Mouse (Mus musculus): ENCODE data around the gene Cfc1. TPM values are rescaled to one million over a fixed set of nuclear protein-coding genes. Genes with fewer than 3 reads are reported as not detected.
"Not testable (repeated sequence)": the region's sequence is repeated elsewhere in the genome, so short reads cannot be mapped to it uniquely, and the experiment has no call there.

Cfc1 gene
- polyA plus RNA-seq, 2 experiments, result not detected

GRCm38 (mm10) chr1:34522205-34522849 lies 13.1 kb upstream of the Cfc1 start:
- 29% methylated on average over 6 of the region's 6 CpGs for WGBS (ENCODE audit: insufficient replicate concordance)
- no peak for TF ChIP-seq EP300 (IDR thresholded peaks at IDR 0.05; ENCODE audit: low read depth)
- no peak for TF ChIP-seq CTCF (IDR thresholded peaks at IDR 0.05; ENCODE audit: low read depth)
- no peak for DNase-seq (ENCODE audit: low read depth in 3 of 3, low spot score in 3 of 3)

DNA sequence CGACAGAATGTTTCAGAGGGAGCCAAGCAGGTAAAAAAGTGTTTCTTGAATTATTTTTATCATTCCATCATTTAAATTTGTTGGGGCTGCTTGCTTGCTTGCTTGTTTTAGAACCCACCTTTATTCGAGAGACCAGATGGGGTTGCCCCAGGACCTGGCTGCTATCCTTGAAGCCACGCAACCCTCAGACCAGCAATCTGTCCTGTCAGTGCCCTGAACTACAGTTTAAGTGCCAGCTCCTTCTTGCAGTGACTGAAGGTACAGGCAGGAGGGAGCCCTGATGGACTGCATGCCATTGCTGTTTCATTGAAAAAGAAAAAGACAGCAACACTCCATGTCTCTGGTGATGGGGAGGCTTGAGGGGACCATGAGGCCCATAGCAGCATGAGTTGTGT lies 12.6 kb upstream of the Cfc1 start:
- no peaks in the 10 kb centered on the region for H3K9me3 ChIP-seq (ENCODE audit: control insufficient read depth, low read length)
- no peak overlapping the region for H3K9ac ChIP-seq (replicated peaks)
- H3K27me3 ChIP-seq (ENCODE audit: control insufficient read depth, insufficient read depth, low read length), result no peaks in the 10 kb centered on the region
- no peak for ATAC-seq (ENCODE audit: insufficient read depth)
- H3K4me3 ChIP-seq (ENCODE audit: insufficient read depth in 1 of 2, low read depth in 2 of 2, low read length in 2 of 2), result no peak overlapping the region
- no peak for DNase-seq (ENCODE audit: low read depth in 3 of 3, low spot score in 3 of 3)
- no peak overlapping the region for H3K4me2 ChIP-seq (ENCODE audit: low read depth)
- no peak overlapping the region for H3K27ac ChIP-seq
- H3K4me1 ChIP-seq (replicated peaks; ENCODE audit: control insufficient read depth in 2 of 2, insufficient read depth in 2 of 2, low read length in 1 of 2), result no peaks in the 10 kb centered on the region
- 38% methylated on average over 3 of the region's 3 CpGs for WGBS (ENCODE audit: insufficient replicate concordance)
- TF ChIP-seq EP300 (IDR thresholded peaks at IDR 0.05; ENCODE audit: low read depth), result no peak
- no peak for TF ChIP-seq CTCF (IDR thresholded peaks at IDR 0.05; ENCODE audit: low read depth)
- no peaks in the 10 kb centered on the region for H3K36me3 ChIP-seq (replicated peaks; ENCODE audit: control insufficient read depth, insufficient read depth, low read depth)

More at GRCm38 (mm10) chr1:34522205-34522849, 13.1 kb upstream of the Cfc1 start:
- Histone ChIP-seq H3K4me3 (ENCODE audit: insufficient read depth in 1 of 2, low read depth in 2 of 2, low read length in 2 of 2) (no peak overlapping the region), H3K9ac (replicated peaks) (no peak overlapping the region), H3K4me2 (ENCODE audit: low read depth) (no peak overlapping the region), H3K36me3 (replicated peaks; ENCODE audit: control insufficient read depth, insufficient read depth, low read depth) (no peaks in the 10 kb centered on the region), H3K27ac (no peak overlapping the region), H3K27me3 (ENCODE audit: control insufficient read depth, insufficient read depth, low read length) (no peaks in the 10 kb centered on the region), H3K4me1 (replicated peaks; ENCODE audit: control insufficient read depth in 2 of 2, insufficient read depth in 2 of 2, low read length in 1 of 2) (no peaks in the 10 kb centered on the region), H3K9me3 (ENCODE audit: control insufficient read depth, low read length) (no peaks in the 10 kb centered on the region)
- no peak for ATAC-seq (ENCODE audit: insufficient read depth)

GRCm38 (mm10) chr1:34523647-34524046 lies 11.8 kb upstream of the Cfc1 start:
- Histone ChIP-seq H3K9me3 (ENCODE audit: control insufficient read depth, low read length) (no peaks in the 10 kb centered on the region), H3K4me3 (ENCODE audit: insufficient read depth in 1 of 2, low read depth in 2 of 2, low read length in 2 of 2) (no peak overlapping the region), H3K36me3 (replicated peaks; ENCODE audit: control insufficient read depth, insufficient read depth, low read depth) (no peaks in the 10 kb centered on the region), H3K4me1 (replicated peaks; ENCODE audit: control insufficient read depth in 2 of 2, insufficient read depth in 2 of 2, low read length in 1 of 2) (no peaks in the 10 kb centered on the region), H3K27me3 (ENCODE audit: control insufficient read depth, insufficient read depth, low read length) (no peaks in the 10 kb centered on the region), H3K4me2 (ENCODE audit: low read depth) (no peak overlapping the region), H3K27ac (no peak overlapping the region), H3K9ac (replicated peaks) (no peak overlapping the region)
- 62% methylated on average over 3 of the region's 3 CpGs for WGBS (ENCODE audit: insufficient replicate concordance)
- DNase-seq (ENCODE audit: low read depth in 3 of 3, low spot score in 3 of 3), result no peak
- TF ChIP-seq EP300 (IDR thresholded peaks at IDR 0.05; ENCODE audit: low read depth) (no peak), CTCF (IDR thresholded peaks at IDR 0.05; ENCODE audit: low read depth) (no peak)
- ATAC-seq (ENCODE audit: insufficient read depth), result no peak

GRCm38 (mm10) chr1:34534574-34534973 lies 874 bp upstream of the Cfc1 start:
- 7% methylated on average over 3 of the region's 3 CpGs for WGBS (ENCODE audit: insufficient replicate concordance)
- H3K36me3 ChIP-seq (replicated peaks; ENCODE audit: control insufficient read depth, insufficient read depth, low read depth); H3K9me3 ChIP-seq (ENCODE audit: control insufficient read depth, low read length); H3K9ac ChIP-seq (replicated peaks); H3K4me1 ChIP-seq (replicated peaks; ENCODE audit: control insufficient read depth in 2 of 2, insufficient read depth in 2 of 2, low read length in 1 of 2); H3K27ac ChIP-seq; DNase-seq (ENCODE audit: low read depth in 3 of 3, low spot score in 3 of 3); H3K4me3 ChIP-seq (ENCODE audit: insufficient read depth in 1 of 2, low read depth in 2 of 2, low read length in 2 of 2); H3K4me2 ChIP-seq (ENCODE audit: low read depth); ATAC-seq (ENCODE audit: insufficient read depth): not testable (repeated sequence)
- peaks cover 21% of the 10 kb centered on the region for H3K27me3 ChIP-seq (ENCODE audit: control insufficient read depth, insufficient read depth, low read length)

DNA sequence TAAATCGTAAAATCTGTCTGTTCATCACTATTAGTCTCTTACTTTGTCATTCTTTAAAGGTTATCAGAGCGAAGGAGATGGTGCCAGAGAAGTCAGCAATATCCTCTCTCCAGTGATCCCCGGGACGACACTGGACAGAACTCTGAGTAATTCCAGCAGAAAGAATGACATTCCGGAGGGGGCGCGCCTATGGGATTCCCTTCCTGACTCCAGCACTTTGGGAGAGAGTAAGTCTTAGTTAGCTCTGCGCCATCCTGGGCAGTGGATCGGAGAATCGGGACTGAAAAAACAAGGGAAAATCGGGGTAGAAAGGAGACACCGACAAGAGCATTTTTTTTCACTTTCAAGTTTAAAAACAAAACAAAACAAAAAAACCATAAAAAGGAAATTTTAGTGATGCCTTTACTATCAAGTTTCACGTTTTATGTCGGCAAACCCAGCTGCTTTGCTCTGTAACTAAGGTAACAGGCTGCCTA lies 881 bp downstream of the Cfc1 start:
- Histone ChIP-seq H3K9me3 (ENCODE audit: control insufficient read depth, low read length) (no peaks in the 10 kb centered on the region), H3K4me2 (ENCODE audit: low read depth) (no peak overlapping the region), H3K9ac (replicated peaks) (no peak overlapping the region), H3K4me3 (ENCODE audit: insufficient read depth in 1 of 2, low read depth in 2 of 2, low read length in 2 of 2) (no peak overlapping the region), H3K27ac (no peak overlapping the region), H3K36me3 (replicated peaks; ENCODE audit: control insufficient read depth, insufficient read depth, low read depth) (no peaks in the 10 kb centered on the region), H3K4me1 (replicated peaks; ENCODE audit: control insufficient read depth in 2 of 2, insufficient read depth in 2 of 2, low read length in 1 of 2) (no peaks in the 10 kb centered on the region), H3K27me3 (ENCODE audit: control insufficient read depth, insufficient read depth, low read length) (peaks cover 21% of the 10 kb centered on the region)
- no peak for DNase-seq (ENCODE audit: low read depth in 3 of 3, low spot score in 3 of 3)
- WGBS (ENCODE audit: insufficient replicate concordance), result 5% methylated on average over 14 of the region's 14 CpGs
- TF ChIP-seq CTCF (IDR thresholded peaks at IDR 0.05; ENCODE audit: low read depth) (no peak), EP300 (IDR thresholded peaks at IDR 0.05; ENCODE audit: low read depth) (no peak)
- no peak for ATAC-seq (ENCODE audit: insufficient read depth)
